Mouse (Mus musculus): ENCODE measurements around the gene Apol9b.

Gene Apol9b

GRCm38 (mm10) chr15:77775186-77775963 lies 46.5 kb downstream of the Apol9b start:
- DNase-seq (ENCODE audit: low read depth) = no peak

GRCm38 (mm10) chr15:77782449-77783014 lies 53.7 kb downstream of the Apol9b start:
- DNase-seq (ENCODE audit: low read depth) = no peak

GRCm38 (mm10) chr15:77784039-77784824 lies 55.4 kb downstream of the Apol9b start:
- no peak for DNase-seq (ENCODE audit: low read depth)

GRCm38 (mm10) chr15:77785807-77786206 lies 57.0 kb downstream of the Apol9b start:
- DNase-seq (ENCODE audit: low read depth) = no peak

Data from fibroblast of lung, adult 2 months (primary cell).